Mouse (Mus musculus) olfactory bulb, adult 2 months (tissue): ENCODE measurements around the gene Gm2916. TPM values are rescaled to one million over a fixed set of nuclear protein-coding genes. Genes with fewer than 3 reads are reported as not detected.
"Not testable (repeated sequence)": the region's sequence is repeated elsewhere in the genome, so short reads cannot be mapped to it uniquely, and the experiment has no call there.

Experiments used
- H3K27ac ChIP-seq: fragments of 200-500 bp; 2 replicates; pipeline ENCODE4 v1.5.1; 2012; ENCODE audit warnings: low read depth, low read length; ENCODE audit not compliant: insufficient read depth
- H3K4me1 ChIP-seq: fragments of 200-500 bp; 2 replicates; pipeline ENCODE4 v1.6.1; 2012; ENCODE audit warnings: low read length; ENCODE audit not compliant: control insufficient read depth, insufficient read depth
- H3K4me3 ChIP-seq: fragments of 200-500 bp; 2 replicates; pipeline ENCODE4 v1.5.1; 2012; ENCODE audit warnings: mild to moderate bottlenecking, low read depth, low read length, moderate library complexity; ENCODE audit not compliant: insufficient read depth
- WGBS: fragments of 180-500 bp; shearing (Covaris S2); methylation state at CpG from one replicate; pipeline ENCODE4 v1.1.7; 2018; 5-methylcytosine and 5-hydroxymethylcytosine counted together
- polyA plus RNA-seq: library from polyadenylated mRNA; stranded (reverse); fragments of >200 nt; gene quantifications from 2 replicates; pipeline ENCODE4 v1.2.4, GENCODE M21; 2012; ENCODE audit warnings: low replicate concordance; ENCODE audit not compliant: missing spikeins, insufficient read depth, insufficient read length

The Gm2916 gene
- not detected in 2 replicates for polyA plus RNA-seq

- H3K4me1 ChIP-seq: not testable (repeated sequence)
- no CpG with 5 or more reads among the region's 1 CpGs for WGBS
Measured at GRCm38 (mm10) chr14:3883872-3884271, at the start of gene Gm2916. Gene Gm2916 (plus strand): TSS chr14:3884172.

GRCm38 (mm10) chr14:3845945-3846344 lies 38.0 kb upstream of the Gm2916 start, which contains the start of gene Gm3033:
Gene Gm3033 (plus strand): TSS chr14:3846245.
- H3K4me3 ChIP-seq, H3K4me1 ChIP-seq, H3K27ac ChIP-seq: not testable (repeated sequence)
- WGBS: no CpG with 5 or more reads among the region's 2 CpGs

More at GRCm38 (mm10) chr14:3883872-3884271, at the start of gene Gm2916:
- H3K4me3 ChIP-seq, H3K27ac ChIP-seq: not testable (repeated sequence)

- not testable (repeated sequence) for H3K27ac ChIP-seq, H3K4me3 ChIP-seq, H3K4me1 ChIP-seq
- WGBS: 83% methylated on average over 1 of the region's 2 CpGs
Measured at GRCm38 (mm10) chr14:3931456-3931855, 47.5 kb downstream of the Gm2916 start, which contains the start of gene Gm3029. Gene Gm3029 (plus strand): TSS chr14:3931756.

- H3K4me3 ChIP-seq, H3K27ac ChIP-seq, H3K4me1 ChIP-seq: not testable (repeated sequence)
- WGBS: no CpG with 5 or more reads among the region's 2 CpGs
Measured at GRCm38 (mm10) chr14:3963247-3963646, 79.3 kb downstream of the Gm2916 start, which contains the start of gene Gm3095. Gene Gm3095 (plus strand): TSS chr14:3963547.

Other genes with a start within 250 kb of the Gm2916 start
- gene Gm3012, start 249.7 kb upstream of the Gm2916 start, polyA plus RNA-seq: not detected in 2 replicates
- not detected in 2 replicates for gene Gm3020, start 232.1 kb upstream of the Gm2916 start, polyA plus RNA-seq
- gene Gm3043, start 195.4 kb upstream of the Gm2916 start, polyA plus RNA-seq: not detected in 2 replicates
- gene Gm3002, start 74.1 kb upstream of the Gm2916 start, polyA plus RNA-seq: not detected in 2 replicates
- not detected in 2 replicates for gene Gm3033, start 37.9 kb upstream of the Gm2916 start, polyA plus RNA-seq
- gene Gm3029, start 47.6 kb downstream of the Gm2916 start, polyA plus RNA-seq: not detected in 2 replicates
- gene Gm3095, start 79.4 kb downstream of the Gm2916 start, polyA plus RNA-seq: not detected in 2 replicates
- not detected in 2 replicates for gene Gm3099, start 114.2 kb downstream of the Gm2916 start, polyA plus RNA-seq
- gene Gm5796, start 139.8 kb downstream of the Gm2916 start, polyA plus RNA-seq: not detected in 2 replicates
- not detected in 2 replicates for gene Gm3115, start 199.9 kb downstream of the Gm2916 start, polyA plus RNA-seq
- not detected in 2 replicates for gene Gm8108, start 226.4 kb downstream of the Gm2916 start, polyA plus RNA-seq